Mouse (Mus musculus) small intestine, adult 2 months (tissue): ENCODE data around the gene Prkar2b.

Experiments used
- CTCF ChIP-seq: fragments of 200-500 bp; IDR thresholded peaks from 2 replicates; pipeline ENCODE4 v1.5.1; 2012; ENCODE audit warnings: low read depth, mild to moderate bottlenecking, control low read depth, inconsistent platforms, low read length, moderate library complexity, mixed read lengths; ENCODE audit not compliant: insufficient replicate concordance, insufficient read length; ENCODE audit errors: extremely low read depth
- POLR2A ChIP-seq: fragments of 200-500 bp; IDR thresholded peaks from 2 replicates; pipeline ENCODE4 v1.6.1; 2012; ENCODE audit warnings: low read depth, mild to moderate bottlenecking, control low read depth, inconsistent platforms, low read length, moderate library complexity

GRCm38 (mm10) chr12:31955843-31956242, 105.3 kb downstream of the Prkar2b start:
- TF ChIP-seq CTCF, result no peak
- no peak for TF ChIP-seq POLR2A
